Mouse (Mus musculus): ENCODE measurements around the gene Rps23.

DNA sequence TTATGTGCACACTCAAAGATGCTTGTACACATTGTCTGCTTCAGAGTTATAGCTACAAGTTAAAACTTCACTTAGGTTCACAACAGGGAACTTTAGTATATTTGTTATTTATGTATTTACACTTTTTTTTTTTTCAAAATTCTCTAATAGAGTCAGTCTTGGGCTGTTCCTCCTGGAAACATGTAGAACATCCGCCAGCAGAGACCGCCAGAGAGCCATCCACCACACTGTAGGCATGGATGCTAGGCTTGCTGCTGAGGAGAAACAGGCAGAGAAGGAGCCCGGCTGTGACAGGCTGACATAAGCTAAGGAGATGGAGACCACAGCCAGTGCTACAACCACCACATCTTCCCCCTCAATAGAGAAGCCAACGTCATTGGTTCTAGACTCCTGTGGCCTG, 44.7 kb downstream of the Rps23 start:
- TF ChIP-seq CTCF (conservative IDR thresholded peaks at IDR 0.05; ENCODE audit: low read length) (peak; percentile 60), POU5F1 (IDR thresholded peaks at IDR 0.05; ENCODE audit: borderline replicate concordance, low read length) (no peak), NANOG (IDR thresholded peaks at IDR 0.05; ENCODE audit: borderline replicate concordance, low read length) (no peak)

Data from E14TG2a.4 (cell line).